Mouse (Mus musculus) monocyte, adult 59 days (primary cell): ENCODE measurements around the gene H2al2c. TPM values are rescaled to one million over a fixed set of nuclear protein-coding genes. Genes with fewer than 3 reads are reported as not detected.

Experiments used
- total RNA-seq, 2 experiments: library from RNA; stranded (reverse); gene quantifications; one replicate each; pipeline ENCODE4 v1.2.4; 2023

H2al2c gene
- total RNA-seq, result not detected

DNA sequence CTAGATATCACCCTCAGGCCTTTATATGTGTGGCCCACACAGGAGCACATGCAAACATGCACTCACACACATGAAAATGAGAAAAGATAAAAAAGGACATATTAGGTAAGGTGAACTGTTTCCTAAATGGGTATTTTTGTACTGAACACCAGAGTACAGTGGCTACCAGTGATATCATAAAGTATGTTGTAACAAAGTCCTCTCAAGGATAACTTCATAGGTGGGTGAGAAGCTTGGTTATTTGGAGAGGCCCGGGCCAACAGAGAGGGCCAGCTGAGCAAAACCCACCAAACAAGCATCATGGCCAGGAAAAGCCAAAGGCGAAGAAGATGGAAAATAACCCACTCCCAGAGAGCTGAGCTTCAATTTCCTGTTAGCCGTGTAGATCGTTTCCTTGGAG is at the start of gene H2al2c:
TSS of gene H2al2c (plus strand) at position 301 of the 400 bp plus-strand sequence.

Other genes with a start within 250 kb of the H2al2c start
- gene Sry, start 64.6 kb downstream of the H2al2c start, total RNA-seq, result not detected
- gene H2al2b, start 121.6 kb downstream of the H2al2c start, total RNA-seq, result not detected
- gene Gm4064, start 197.1 kb downstream of the H2al2c start, total RNA-seq, result not detected
- not detected for gene Rbmy, start 231.6 kb downstream of the H2al2c start, total RNA-seq
- not detected for gene Gm10256, start 231.6 kb downstream of the H2al2c start, total RNA-seq